Mouse (Mus musculus): Measurements from ENCODE around the gene 1300017J02Rik. TPM values are rescaled to one million over a fixed set of nuclear protein-coding genes. Genes with fewer than 3 reads are reported as not detected.

Gene 1300017J02Rik
- polyA plus RNA-seq, 1 experiment from 2014 or later: 0.14 TPM

GRCm38 (mm10) chr9:103246526-103247168 lies 58.2 kb downstream of the 1300017J02Rik start:
- no peak overlapping the region for H3K9ac ChIP-seq (replicated peaks; ENCODE audit: low read length)
- no peak overlapping the region for H3K4me2 ChIP-seq (ENCODE audit: low read length)
- no peak overlapping the region for H3K4me3 ChIP-seq (replicated peaks; ENCODE audit: low read depth, low read length)
- DNase-seq: no peak
- H3K27ac ChIP-seq (replicated peaks; ENCODE audit: low read depth, low read length): no peak overlapping the region
- H3K27me3 ChIP-seq (ENCODE audit: control insufficient read depth, insufficient read depth, low read length): no peaks in the 10 kb centered on the region
- no peaks in the 10 kb centered on the region for H3K4me1 ChIP-seq (ENCODE audit: control insufficient read depth, insufficient read depth, low read length)
- no peak for ATAC-seq (ENCODE audit: low FRiP score, low TSS enrichment)
- no peaks in the 10 kb centered on the region for H3K9me3 ChIP-seq (ENCODE audit: control insufficient read depth, low read length)
- WGBS: 87% methylated on average over 8 of the region's 8 CpGs
- H3K36me3 ChIP-seq (ENCODE audit: control insufficient read depth, insufficient read depth, low read length): no peaks in the 10 kb centered on the region

GRCm38 (mm10) chr9:103243640-103244039 lies 61.2 kb downstream of the 1300017J02Rik start:
- Histone ChIP-seq H3K4me3 (replicated peaks; ENCODE audit: low read depth, low read length) (no peak overlapping the region), H3K9me3 (ENCODE audit: control insufficient read depth, low read length) (no peaks in the 10 kb centered on the region), H3K4me1 (ENCODE audit: control insufficient read depth, insufficient read depth, low read length) (no peaks in the 10 kb centered on the region), H3K4me2 (ENCODE audit: low read length) (no peak overlapping the region), H3K27me3 (ENCODE audit: control insufficient read depth, insufficient read depth, low read length) (no peaks in the 10 kb centered on the region), H3K36me3 (ENCODE audit: control insufficient read depth, insufficient read depth, low read length) (no peaks in the 10 kb centered on the region), H3K27ac (replicated peaks; ENCODE audit: low read depth, low read length) (no peak overlapping the region), H3K9ac (replicated peaks; ENCODE audit: low read length) (no peak overlapping the region)
- 93% methylated on average over 4 of the region's 4 CpGs for WGBS
- ATAC-seq (ENCODE audit: low FRiP score, low TSS enrichment): no peak
- no peak for DNase-seq

GRCm38 (mm10) chr9:103241206-103241605 lies 63.7 kb downstream of the 1300017J02Rik start:
- no peak overlapping the region for H3K4me3 ChIP-seq (replicated peaks; ENCODE audit: low read depth, low read length)
- H3K9me3 ChIP-seq (ENCODE audit: control insufficient read depth, low read length): no peaks in the 10 kb centered on the region
- H3K4me2 ChIP-seq (ENCODE audit: low read length): no peak overlapping the region
- ATAC-seq (ENCODE audit: low FRiP score, low TSS enrichment): no peak
- H3K4me1 ChIP-seq (ENCODE audit: control insufficient read depth, insufficient read depth, low read length): no peaks in the 10 kb centered on the region
- no peaks in the 10 kb centered on the region for H3K36me3 ChIP-seq (ENCODE audit: control insufficient read depth, insufficient read depth, low read length)
- 84% methylated on average over 2 of the region's 2 CpGs for WGBS
- H3K27me3 ChIP-seq (ENCODE audit: control insufficient read depth, insufficient read depth, low read length): no peaks in the 10 kb centered on the region
- H3K9ac ChIP-seq (replicated peaks; ENCODE audit: low read length): no peak overlapping the region
- DNase-seq: no peak
- no peak overlapping the region for H3K27ac ChIP-seq (replicated peaks; ENCODE audit: low read depth, low read length)

- no peak overlapping the region for H3K9ac ChIP-seq (replicated peaks; ENCODE audit: low read length)
- 84% methylated on average over 6 of the region's 6 CpGs for WGBS
- no peak overlapping the region for H3K27ac ChIP-seq (replicated peaks; ENCODE audit: low read depth, low read length)
- no peaks in the 10 kb centered on the region for H3K27me3 ChIP-seq (ENCODE audit: control insufficient read depth, insufficient read depth, low read length)
- no peak overlapping the region for H3K4me3 ChIP-seq (replicated peaks; ENCODE audit: low read depth, low read length)
- H3K4me2 ChIP-seq (ENCODE audit: low read length): no peak overlapping the region
- DNase-seq (no peak), ATAC-seq (ENCODE audit: low FRiP score, low TSS enrichment) (no peak)
- no peaks in the 10 kb centered on the region for H3K36me3 ChIP-seq (ENCODE audit: control insufficient read depth, insufficient read depth, low read length)
- H3K9me3 ChIP-seq (ENCODE audit: control insufficient read depth, low read length): no peaks in the 10 kb centered on the region
- H3K4me1 ChIP-seq (ENCODE audit: control insufficient read depth, insufficient read depth, low read length): no peaks in the 10 kb centered on the region
Measured at GRCm38 (mm10) chr9:103239471-103239870, 65.4 kb downstream of the 1300017J02Rik start.

- DNase-seq: no peak
- Histone ChIP-seq H3K36me3 (ENCODE audit: control insufficient read depth, insufficient read depth, low read length) (no peaks in the 10 kb centered on the region), H3K9ac (replicated peaks; ENCODE audit: low read length) (no peak overlapping the region), H3K4me3 (replicated peaks; ENCODE audit: low read depth, low read length) (no peak overlapping the region), H3K9me3 (ENCODE audit: control insufficient read depth, low read length) (no peaks in the 10 kb centered on the region), H3K4me1 (ENCODE audit: control insufficient read depth, insufficient read depth, low read length) (no peaks in the 10 kb centered on the region), H3K4me2 (ENCODE audit: low read length) (no peak overlapping the region), H3K27ac (replicated peaks; ENCODE audit: low read depth, low read length) (no peak overlapping the region), H3K27me3 (ENCODE audit: control insufficient read depth, insufficient read depth, low read length) (no peaks in the 10 kb centered on the region)
- WGBS: 65% methylated on average over 7 of the region's 7 CpGs
- no peak for ATAC-seq (ENCODE audit: low FRiP score, low TSS enrichment)
Measured at GRCm38 (mm10) chr9:103234565-103235165, 70.2 kb downstream of the 1300017J02Rik start.

- no peak for DNase-seq
- Histone ChIP-seq H3K9me3 (ENCODE audit: control insufficient read depth, low read length) (no peaks in the 10 kb centered on the region), H3K27ac (replicated peaks; ENCODE audit: low read depth, low read length) (no peak overlapping the region), H3K4me2 (ENCODE audit: low read length) (no peak overlapping the region), H3K9ac (replicated peaks; ENCODE audit: low read length) (no peak overlapping the region), H3K4me1 (ENCODE audit: control insufficient read depth, insufficient read depth, low read length) (no peaks in the 10 kb centered on the region), H3K4me3 (replicated peaks; ENCODE audit: low read depth, low read length) (no peak overlapping the region), H3K36me3 (ENCODE audit: control insufficient read depth, insufficient read depth, low read length) (no peaks in the 10 kb centered on the region), H3K27me3 (ENCODE audit: control insufficient read depth, insufficient read depth, low read length) (no peaks in the 10 kb centered on the region)
- 80% methylated on average over 7 of the region's 7 CpGs for WGBS
- ATAC-seq (ENCODE audit: low FRiP score, low TSS enrichment): no peak
Measured at GRCm38 (mm10) chr9:103234059-103234458, 70.8 kb downstream of the 1300017J02Rik start.

GRCm38 (mm10) chr9:103233006-103233395 lies 71.9 kb downstream of the 1300017J02Rik start:
- DNase-seq (no peak), ATAC-seq (ENCODE audit: low FRiP score, low TSS enrichment) (no peak)
- H3K9ac ChIP-seq (replicated peaks; ENCODE audit: low read length): no peak overlapping the region
- no peaks in the 10 kb centered on the region for H3K27me3 ChIP-seq (ENCODE audit: control insufficient read depth, insufficient read depth, low read length)
- no peak overlapping the region for H3K4me3 ChIP-seq (replicated peaks; ENCODE audit: low read depth, low read length)
- no peaks in the 10 kb centered on the region for H3K36me3 ChIP-seq (ENCODE audit: control insufficient read depth, insufficient read depth, low read length)
- no peaks in the 10 kb centered on the region for H3K9me3 ChIP-seq (ENCODE audit: control insufficient read depth, low read length)
- H3K4me1 ChIP-seq (ENCODE audit: control insufficient read depth, insufficient read depth, low read length): no peaks in the 10 kb centered on the region
- no peak overlapping the region for H3K27ac ChIP-seq (replicated peaks; ENCODE audit: low read depth, low read length)
- no peak overlapping the region for H3K4me2 ChIP-seq (ENCODE audit: low read length)
- WGBS: 76% methylated on average over 7 of the region's 7 CpGs

- no peak for DNase-seq
- Histone ChIP-seq H3K4me1 (ENCODE audit: control insufficient read depth, insufficient read depth, low read length) (no peaks in the 10 kb centered on the region), H3K36me3 (ENCODE audit: control insufficient read depth, insufficient read depth, low read length) (no peaks in the 10 kb centered on the region), H3K4me3 (replicated peaks; ENCODE audit: low read depth, low read length) (no peak overlapping the region), H3K4me2 (ENCODE audit: low read length) (no peak overlapping the region), H3K27ac (replicated peaks; ENCODE audit: low read depth, low read length) (no peak overlapping the region), H3K27me3 (ENCODE audit: control insufficient read depth, insufficient read depth, low read length) (no peaks in the 10 kb centered on the region), H3K9me3 (ENCODE audit: control insufficient read depth, low read length) (no peaks in the 10 kb centered on the region), H3K9ac (replicated peaks; ENCODE audit: low read length) (no peak overlapping the region)
- 88% methylated on average over 7 of the region's 7 CpGs for WGBS
- ATAC-seq (ENCODE audit: low FRiP score, low TSS enrichment): no peak
Measured at GRCm38 (mm10) chr9:103232232-103233005, 72.5 kb downstream of the 1300017J02Rik start.

Measured in midbrain, embryonic 14.5 days (tissue).